Mouse (Mus musculus): ENCODE data around the gene Ube3b. TPM values are rescaled to one million over a fixed set of nuclear protein-coding genes. Genes with fewer than 3 reads are reported as not detected.

Gene Ube3b
- polyA plus RNA-seq, 1 experiment from 2014 or later, result 35.9 TPM

DNA sequence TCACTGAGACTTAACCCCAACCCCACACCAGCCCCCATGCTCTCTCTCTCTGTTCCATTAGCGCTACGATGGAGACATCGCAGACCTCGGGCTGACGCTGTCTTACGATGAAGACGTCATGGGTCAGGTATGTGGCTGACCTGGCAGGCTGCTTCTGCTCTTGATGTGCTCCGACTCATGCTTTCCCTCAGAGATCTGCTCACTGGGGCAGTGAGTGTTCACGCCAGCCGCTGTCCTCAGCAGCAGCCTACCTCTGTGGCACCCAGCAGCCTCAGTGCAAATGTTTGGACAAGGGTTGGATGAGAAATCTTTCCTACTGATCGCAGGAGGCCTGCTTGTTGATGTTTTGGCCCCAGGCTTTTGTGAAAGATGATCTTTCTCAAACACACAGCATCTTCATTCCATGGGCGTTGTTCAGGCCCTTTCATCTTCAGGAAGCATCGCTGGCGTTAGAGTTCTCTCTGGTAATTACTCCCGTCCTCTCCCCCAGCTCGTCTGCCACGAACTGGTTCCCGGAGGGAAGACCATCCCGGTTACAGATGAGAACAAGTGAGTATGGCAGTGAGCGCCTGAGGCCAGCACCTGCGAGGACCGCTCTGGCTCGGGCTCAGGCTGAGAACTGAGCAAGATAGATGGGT is 32.1 kb downstream of the Ube3b start:
- Histone ChIP-seq H3K4me2 (ENCODE audit: low read length) (no peak overlapping the region), H3K9ac (ENCODE audit: low read length) (no peak overlapping the region), H3K27ac (ENCODE audit: low read depth, low read length) (no peak overlapping the region), H3K27me3 (replicated peaks; ENCODE audit: control insufficient read depth, insufficient read depth, low read length) (no peaks in the 10 kb centered on the region), H3K4me1 (ENCODE audit: control insufficient read depth, insufficient read depth, low read length) (no peaks in the 10 kb centered on the region), H3K9me3 (replicated peaks; ENCODE audit: control insufficient read depth, low read length) (no peaks in the 10 kb centered on the region), H3K36me3 (ENCODE audit: control insufficient read depth, insufficient read depth, low read length) (peaks cover 100% of the 10 kb centered on the region), H3K4me3 (ENCODE audit: low read depth, low read length) (no peak overlapping the region)
- no peak for ATAC-seq
- 91% methylated on average over 23 of the region's 23 CpGs for whole genome bisulfite sequencing
- DNase-seq (ENCODE audit: low spot score), result no peak

DNA sequence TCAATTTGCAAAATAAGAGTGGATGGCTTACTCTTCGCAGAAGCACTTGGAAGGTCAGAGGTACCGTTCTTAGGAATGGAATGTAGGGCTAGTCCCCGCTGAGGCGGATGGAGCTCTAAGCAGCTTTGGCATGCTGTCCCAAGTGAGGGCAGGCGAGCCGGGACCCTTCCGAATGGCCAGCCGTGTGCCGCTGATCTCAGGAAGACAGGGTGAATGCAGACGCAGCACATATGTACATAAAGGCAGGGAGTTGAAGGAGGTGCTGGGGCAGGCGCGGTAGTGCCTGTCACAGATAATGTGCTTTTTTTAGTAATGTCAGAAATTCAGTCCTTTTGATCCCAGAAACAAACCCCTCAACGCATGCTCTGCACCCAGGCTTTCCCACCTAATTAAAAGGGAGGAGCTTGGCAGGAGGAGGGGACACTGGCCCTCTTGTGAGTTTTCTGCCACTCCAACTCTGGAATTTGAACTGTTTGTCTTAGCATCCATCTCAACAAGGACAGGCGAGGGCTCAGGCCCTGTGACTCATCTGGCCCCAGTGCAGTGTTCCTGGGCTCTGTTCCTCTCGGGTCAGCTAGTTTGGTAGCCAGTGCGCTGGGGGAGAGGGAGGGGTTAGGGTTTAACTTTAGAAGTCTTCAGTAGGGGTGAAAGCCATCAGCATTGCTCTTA is 32.8 kb downstream of the Ube3b start:
- Histone ChIP-seq H3K27ac (ENCODE audit: low read depth, low read length) (no peak overlapping the region), H3K9me3 (replicated peaks; ENCODE audit: control insufficient read depth, low read length) (no peaks in the 10 kb centered on the region), H3K9ac (ENCODE audit: low read length) (no peak overlapping the region), H3K4me1 (ENCODE audit: control insufficient read depth, insufficient read depth, low read length) (no peaks in the 10 kb centered on the region), H3K4me2 (ENCODE audit: low read length) (no peak overlapping the region), H3K36me3 (ENCODE audit: control insufficient read depth, insufficient read depth, low read length) (peaks cover 100% of the 10 kb centered on the region), H3K4me3 (ENCODE audit: low read depth, low read length) (no peak overlapping the region), H3K27me3 (replicated peaks; ENCODE audit: control insufficient read depth, insufficient read depth, low read length) (no peaks in the 10 kb centered on the region)
- WGBS, result 87% methylated on average over 16 of the region's 16 CpGs
- ATAC-seq (no peak), DNase-seq (ENCODE audit: low spot score) (no peak)

DNA sequence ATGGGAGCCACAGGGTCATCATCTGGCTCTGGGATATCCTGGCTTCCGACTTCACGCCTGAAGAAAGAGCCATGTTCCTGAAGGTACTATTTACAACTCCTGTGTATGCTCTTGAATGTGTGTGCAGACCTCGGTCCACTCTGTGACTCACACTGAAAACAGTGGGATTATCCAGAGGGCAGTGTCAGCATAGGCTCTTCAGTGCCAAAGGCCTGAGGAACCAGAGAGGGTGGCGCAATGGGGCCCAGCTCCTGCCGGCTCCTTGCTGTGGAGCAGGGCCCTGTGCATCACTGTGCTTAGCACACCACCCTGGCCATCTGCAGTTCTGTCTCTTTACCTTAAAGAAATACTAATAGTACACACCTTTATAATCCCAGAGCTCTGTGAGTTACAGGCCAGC is 35.2 kb downstream of the Ube3b start:
- Histone ChIP-seq H3K9ac (ENCODE audit: low read length) (no peak overlapping the region), H3K36me3 (ENCODE audit: control insufficient read depth, insufficient read depth, low read length) (peaks cover 100% of the 10 kb centered on the region), H3K27ac (ENCODE audit: low read depth, low read length) (no peak overlapping the region), H3K4me2 (ENCODE audit: low read length) (no peak overlapping the region), H3K4me1 (ENCODE audit: control insufficient read depth, insufficient read depth, low read length) (no peaks in the 10 kb centered on the region), H3K4me3 (ENCODE audit: low read depth, low read length) (no peak overlapping the region), H3K27me3 (replicated peaks; ENCODE audit: control insufficient read depth, insufficient read depth, low read length) (no peaks in the 10 kb centered on the region), H3K9me3 (replicated peaks; ENCODE audit: control insufficient read depth, low read length) (no peaks in the 10 kb centered on the region)
- ATAC-seq (no peak), DNase-seq (ENCODE audit: low spot score) (no peak)
- WGBS, result 91% methylated on average over 5 of the region's 5 CpGs

DNA sequence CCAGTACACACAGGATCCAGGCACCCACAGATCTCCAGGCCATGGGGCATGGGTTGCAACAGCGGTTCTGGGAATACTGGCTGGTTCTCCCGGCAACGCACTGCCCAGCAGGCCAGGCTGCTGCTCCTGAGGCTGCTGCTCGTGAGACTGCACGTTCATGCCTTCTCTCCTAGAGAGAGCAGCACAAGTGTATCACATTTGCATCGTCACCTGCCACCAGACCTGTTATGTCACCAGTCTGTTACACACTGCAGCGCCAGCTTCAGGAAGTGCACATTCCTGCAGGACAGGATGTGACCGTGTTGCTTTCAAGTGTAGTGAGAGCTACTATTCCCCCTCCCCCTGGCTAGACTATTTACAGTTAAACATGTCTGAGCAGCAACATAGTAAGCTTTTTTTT is 36.4 kb downstream of the Ube3b start:
- Histone ChIP-seq H3K36me3 (ENCODE audit: control insufficient read depth, insufficient read depth, low read length) (peaks cover 98% of the 10 kb centered on the region), H3K27me3 (replicated peaks; ENCODE audit: control insufficient read depth, insufficient read depth, low read length) (no peaks in the 10 kb centered on the region), H3K4me3 (ENCODE audit: low read depth, low read length) (no peak overlapping the region), H3K9ac (ENCODE audit: low read length) (no peak overlapping the region), H3K4me2 (ENCODE audit: low read length) (no peak overlapping the region), H3K9me3 (replicated peaks; ENCODE audit: control insufficient read depth, low read length) (no peaks in the 10 kb centered on the region), H3K4me1 (ENCODE audit: control insufficient read depth, insufficient read depth, low read length) (no peaks in the 10 kb centered on the region), H3K27ac (ENCODE audit: low read depth, low read length) (no peak overlapping the region)
- no peak for ATAC-seq
- WGBS, result 86% methylated on average over 8 of the region's 8 CpGs
- DNase-seq (ENCODE audit: low spot score), result no peak

DNA sequence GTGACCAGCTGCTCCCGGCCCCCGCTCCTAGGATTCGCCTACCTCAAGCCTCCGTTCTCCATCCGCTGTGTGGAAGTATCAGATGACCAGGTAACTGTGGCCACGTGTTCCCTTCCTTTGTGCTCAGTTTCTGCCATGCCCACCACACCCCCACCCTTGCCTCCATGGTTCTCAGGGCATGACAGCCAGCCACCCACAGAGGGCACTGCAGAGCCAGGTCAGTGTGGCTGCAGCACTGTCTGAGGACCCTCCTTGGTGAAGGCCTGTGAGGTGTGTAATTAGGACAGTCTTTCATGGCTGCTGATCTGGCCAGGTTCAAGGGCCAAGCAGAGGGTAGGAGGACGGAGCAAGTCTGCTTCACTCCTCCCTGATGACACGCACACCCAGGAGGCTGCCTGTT is 38.1 kb downstream of the Ube3b start:
- H3K27ac ChIP-seq (ENCODE audit: low read depth, low read length), result no peak overlapping the region
- H3K9ac ChIP-seq (ENCODE audit: low read length), result no peak overlapping the region
- no peaks in the 10 kb centered on the region for H3K27me3 ChIP-seq (replicated peaks; ENCODE audit: control insufficient read depth, insufficient read depth, low read length)
- H3K4me2 ChIP-seq (ENCODE audit: low read length), result no peak overlapping the region
- H3K4me3 ChIP-seq (ENCODE audit: low read depth, low read length), result no peak overlapping the region
- no peak for ATAC-seq
- no peaks in the 10 kb centered on the region; the same call in 1 of the 2 replicates for H3K4me1 ChIP-seq (ENCODE audit: control insufficient read depth, insufficient read depth, low read length)
- DNase-seq (ENCODE audit: low spot score), result no peak
- H3K36me3 ChIP-seq (ENCODE audit: control insufficient read depth, insufficient read depth, low read length), result peaks cover 81% of the 10 kb centered on the region
- 81% methylated on average over 8 of the region's 8 CpGs for WGBS
- no peaks in the 10 kb centered on the region for H3K9me3 ChIP-seq (replicated peaks; ENCODE audit: control insufficient read depth, low read length)

DNA sequence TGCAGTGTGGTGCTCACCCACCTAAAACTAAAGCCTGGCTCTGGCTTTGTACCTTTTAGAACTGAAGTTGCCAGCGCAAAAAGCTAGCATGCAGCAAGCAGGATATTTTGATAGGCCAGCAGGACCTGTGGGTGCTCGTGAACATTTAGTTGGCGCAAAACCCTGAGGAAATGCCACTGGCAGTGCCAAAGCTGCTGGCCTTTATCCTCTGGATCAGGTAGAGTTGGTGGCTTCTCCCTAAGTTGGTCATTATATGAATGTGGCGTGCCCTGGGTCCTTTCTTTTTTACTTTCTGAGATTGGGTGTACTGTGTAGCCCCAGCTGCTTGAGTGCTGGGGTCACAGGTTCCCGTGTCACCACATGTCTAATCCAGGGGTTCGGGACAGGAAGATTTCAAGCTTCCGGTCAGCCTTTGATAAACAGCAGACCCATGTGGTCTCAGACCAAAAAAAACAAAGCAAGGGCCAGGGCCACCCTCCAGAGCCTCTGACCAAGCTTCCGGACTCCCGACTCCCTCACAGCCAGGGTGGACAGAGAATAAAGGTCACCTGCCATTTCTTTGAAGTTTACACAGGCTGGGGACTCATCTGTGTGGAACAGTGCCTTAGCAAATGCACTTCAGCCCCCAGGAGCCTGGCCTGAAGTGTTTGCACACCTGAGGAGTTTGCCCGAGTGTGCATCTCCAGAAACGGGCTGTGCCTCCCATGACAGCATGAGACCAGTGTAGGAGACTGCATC is 41.3 kb downstream of the Ube3b start:
- Histone ChIP-seq H3K36me3 (ENCODE audit: control insufficient read depth, insufficient read depth, low read length) (peaks cover 50% of the 10 kb centered on the region), H3K27me3 (replicated peaks; ENCODE audit: control insufficient read depth, insufficient read depth, low read length) (no peaks in the 10 kb centered on the region)

DNA sequence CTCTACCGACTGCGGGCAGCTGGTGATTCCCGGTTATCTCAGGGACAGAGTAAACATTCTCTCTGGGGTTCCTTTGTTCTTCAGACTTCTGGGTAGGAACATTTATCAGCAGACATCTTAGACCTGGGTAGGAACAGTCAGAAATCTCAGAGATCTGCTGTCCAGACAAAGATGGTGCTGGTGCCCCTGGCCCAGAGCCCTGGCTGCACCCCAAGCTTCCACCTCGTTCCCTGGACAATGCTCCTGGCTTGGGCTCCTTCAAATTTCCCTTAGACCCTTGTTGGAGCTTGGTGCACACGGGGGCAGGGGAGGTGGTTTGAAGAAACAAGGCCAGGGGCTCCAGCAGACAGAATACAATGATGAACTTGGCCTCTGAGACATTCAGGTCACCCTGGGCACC is 42.2 kb downstream of the Ube3b start:
- no peaks in the 10 kb centered on the region for H3K9me3 ChIP-seq (replicated peaks; ENCODE audit: control insufficient read depth, low read length)
- H3K9ac ChIP-seq (ENCODE audit: low read length), result no peak overlapping the region
- DNase-seq (ENCODE audit: low spot score) (no peak), ATAC-seq (no peak)
- no peak overlapping the region for H3K4me2 ChIP-seq (ENCODE audit: low read length)
- 55% methylated on average over 5 of the region's 5 CpGs for WGBS
- no peaks in the 10 kb centered on the region for H3K27me3 ChIP-seq (replicated peaks; ENCODE audit: control insufficient read depth, insufficient read depth, low read length)
- H3K4me1 ChIP-seq (ENCODE audit: control insufficient read depth, insufficient read depth, low read length), result peaks cover 3% of the 10 kb centered on the region; the same call in 1 of the 2 replicates
- no peak overlapping the region; the same call in 1 of the 2 replicates for H3K27ac ChIP-seq (ENCODE audit: low read depth, low read length)
- peaks cover 41% of the 10 kb centered on the region for H3K36me3 ChIP-seq (ENCODE audit: control insufficient read depth, insufficient read depth, low read length)
- no peak overlapping the region for H3K4me3 ChIP-seq (ENCODE audit: low read depth, low read length)

More for the DNA sequence above, 41.3 kb downstream of the Ube3b start:
- 85% methylated on average over 11 of the region's 11 CpGs for WGBS
- ATAC-seq (no peak), DNase-seq (ENCODE audit: low spot score) (no peak)
- no peak overlapping the region for H3K4me3 ChIP-seq (ENCODE audit: low read depth, low read length)
- H3K4me2 ChIP-seq (ENCODE audit: low read length), result no peak overlapping the region
- peaks cover 3% of the 10 kb centered on the region; the same call in 1 of the 2 replicates for H3K4me1 ChIP-seq (ENCODE audit: control insufficient read depth, insufficient read depth, low read length)
- no peak overlapping the region for H3K9ac ChIP-seq (ENCODE audit: low read length)
- no peak overlapping the region for H3K27ac ChIP-seq (ENCODE audit: low read depth, low read length)
- H3K9me3 ChIP-seq (replicated peaks; ENCODE audit: control insufficient read depth, low read length), result no peaks in the 10 kb centered on the region

DNA sequence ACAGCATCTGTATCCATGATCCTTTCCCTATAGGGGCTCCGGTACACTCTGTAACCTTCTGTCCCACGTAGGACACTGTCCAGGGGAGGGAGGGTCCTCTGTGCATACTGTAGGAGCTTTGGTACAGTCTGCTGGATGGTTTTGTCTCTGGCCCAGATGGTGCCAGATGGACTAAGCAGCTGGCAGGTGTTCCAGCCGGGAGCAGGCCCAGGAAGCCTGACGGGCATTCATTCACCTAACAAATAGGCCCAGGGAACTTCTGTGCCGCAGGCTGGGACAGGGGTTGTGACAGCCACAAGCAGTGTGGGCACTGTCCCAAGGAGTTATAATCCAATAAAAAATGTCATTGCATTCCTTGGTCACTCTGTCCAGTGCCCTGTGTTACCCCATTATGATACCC is 43.6 kb downstream of the Ube3b start:
- DNase-seq (ENCODE audit: low spot score), result no peak

More for the DNA sequence above, 43.6 kb downstream of the Ube3b start:
- no peak overlapping the region for H3K4me2 ChIP-seq (ENCODE audit: low read length)
- H3K27ac ChIP-seq (ENCODE audit: low read depth, low read length), result no peak overlapping the region
- H3K9ac ChIP-seq (ENCODE audit: low read length), result no peak overlapping the region
- no peaks in the 10 kb centered on the region for H3K9me3 ChIP-seq (replicated peaks; ENCODE audit: control insufficient read depth, low read length)
- peaks cover 28% of the 10 kb centered on the region for H3K36me3 ChIP-seq (ENCODE audit: control insufficient read depth, insufficient read depth, low read length)
- H3K4me1 ChIP-seq (ENCODE audit: control insufficient read depth, insufficient read depth, low read length), result peaks cover 3% of the 10 kb centered on the region; the same call in 1 of the 2 replicates
- 58% methylated on average over 5 of the region's 5 CpGs for WGBS
- H3K27me3 ChIP-seq (replicated peaks; ENCODE audit: control insufficient read depth, insufficient read depth, low read length), result no peaks in the 10 kb centered on the region
- no peak overlapping the region for H3K4me3 ChIP-seq (ENCODE audit: low read depth, low read length)
- ATAC-seq, result no peak
